Mouse (Mus musculus) intestine, postnatal 0 days (tissue): ENCODE measurements around the gene Lrrc59. TPM values are rescaled to one million over a fixed set of nuclear protein-coding genes. Genes with fewer than 3 reads are reported as not detected.

Source experiments
- ATAC-seq: fragments of 200-750 bp; cut with Nextera tagmentation; 2 replicates; pipeline ENCODE4 v1.8.0; 2017; ENCODE audit warnings: mild to moderate bottlenecking, moderate TSS enrichment, moderate library complexity
- H3K27ac ChIP-seq: fragments of 300-500 bp; sonication (generic); 2 replicates; pipeline ENCODE4 v1.5.1; 2014; ENCODE audit warnings: mild to moderate bottlenecking, low read depth, low read length, moderate library complexity
- H3K27me3 ChIP-seq: fragments of 300-500 bp; sonication (generic); replicated peaks from 2 replicates; pipeline ENCODE4 v1.6.1; 2014; ENCODE audit warnings: low read length, mixed read lengths; ENCODE audit not compliant: control insufficient read depth, insufficient read depth
- H3K36me3 ChIP-seq: fragments of 300-500 bp; sonication (generic); 2 replicates; pipeline ENCODE4 v1.6.1; 2014; ENCODE audit warnings: mild to moderate bottlenecking, moderate library complexity; ENCODE audit not compliant: control insufficient read depth, insufficient read depth
- H3K4me1 ChIP-seq: fragments of 300-500 bp; sonication (generic); replicated peaks from 2 replicates; pipeline ENCODE4 v1.6.1; 2014; ENCODE audit warnings: antibody characterized with exemption, low read length, mixed read lengths; ENCODE audit not compliant: control insufficient read depth, insufficient read depth
- H3K4me2 ChIP-seq: fragments of 300-500 bp; sonication (generic); replicated peaks from 2 replicates; pipeline ENCODE4 v1.6.1; 2014; ENCODE audit warnings: low read depth, mild to moderate bottlenecking, moderate library complexity
- H3K4me3 ChIP-seq: fragments of 300-500 bp; sonication (generic); 2 replicates; pipeline ENCODE4 v1.5.1; 2014; ENCODE audit warnings: low read depth, low read length
- H3K9ac ChIP-seq: fragments of 300-500 bp; sonication (generic); 2 replicates; pipeline ENCODE4 v1.6.1; 2014; ENCODE audit warnings: mild to moderate bottlenecking, low read depth, low read length
- H3K9me3 ChIP-seq: fragments of 300-500 bp; sonication (generic); 2 replicates; pipeline ENCODE4 v1.6.1; 2016; ENCODE audit warnings: mixed run types; ENCODE audit not compliant: control insufficient read depth
- CTCF ChIP-seq: sonication (generic); IDR thresholded peaks from 2 replicates; pipeline ENCODE4 v1.5.1; 2016; ENCODE audit warnings: low read depth, mild to moderate bottlenecking, control low read depth, antibody characterized with exemption, moderate library complexity
- WGBS: fragments of 180-500 bp; shearing (Covaris S2); extraction: QIAGEN DNeasy Blood & Tissue Kit; methylation state at CpG from one replicate; pipeline ENCODE4 v1.1.7; 2014; 5-methylcytosine and 5-hydroxymethylcytosine counted together
- polyA plus RNA-seq: library from polyadenylated mRNA; unstranded; fragments of >200 nt; fragmentation: Nextera tagmentation; extraction: Ambion mirVana; gene quantifications from 2 replicates; pipeline ENCODE4 v1.2.1, GENCODE M21; 2015

Gene Lrrc59
- polyA plus RNA-seq, 1 experiment from 2014 or later, result 172 TPM

- no peaks in the 10 kb centered on the region for H3K36me3 ChIP-seq
- no peaks in the 10 kb centered on the region for H3K4me1 ChIP-seq
- no peak overlapping the region for H3K4me2 ChIP-seq
- no peak overlapping the region for H3K9ac ChIP-seq
- H3K9me3 ChIP-seq, result no peaks in the 10 kb centered on the region
- H3K27ac ChIP-seq, result peak overlapping the region; percentile 4; the same call in 1 of the 2 replicates
- H3K27me3 ChIP-seq, result no peaks in the 10 kb centered on the region
- WGBS, result 37% methylated on average over 4 of the region's 4 CpGs
- no peak overlapping the region for H3K4me3 ChIP-seq
- TF ChIP-seq CTCF, result peak; percentile 42
- ATAC-seq, result peak; percentile 93
Measured at GRCm38 (mm10) chr11:94614603-94615002, 15.0 kb upstream of the Lrrc59 start.

GRCm38 (mm10) chr11:94615494-94615893, 14.1 kb upstream of the Lrrc59 start:
- no peak overlapping the region for H3K27ac ChIP-seq
- ATAC-seq, result no peak
- WGBS, result 34% methylated on average over 4 of the region's 4 CpGs
- no peaks in the 10 kb centered on the region for H3K4me1 ChIP-seq
- H3K4me2 ChIP-seq, result no peak overlapping the region
- H3K4me3 ChIP-seq, result no peak overlapping the region
- no peak for TF ChIP-seq CTCF
- H3K36me3 ChIP-seq, result no peaks in the 10 kb centered on the region
- H3K9ac ChIP-seq, result no peak overlapping the region
- H3K9me3 ChIP-seq, result no peaks in the 10 kb centered on the region
- no peaks in the 10 kb centered on the region for H3K27me3 ChIP-seq

GRCm38 (mm10) chr11:94617646-94618045, 11.9 kb upstream of the Lrrc59 start:
- H3K4me2 ChIP-seq, result no peak overlapping the region
- no peak for ATAC-seq
- TF ChIP-seq CTCF, result no peak

GRCm38 (mm10) chr11:94620766-94621457, 8.7 kb upstream of the Lrrc59 start:
- no peak for TF ChIP-seq CTCF
- Histone ChIP-seq H3K4me3 (no peak overlapping the region), H3K4me1 (no peaks in the 10 kb centered on the region), H3K9me3 (no peaks in the 10 kb centered on the region), H3K27me3 (no peaks in the 10 kb centered on the region), H3K4me2 (no peak overlapping the region), H3K27ac (no peak overlapping the region), H3K36me3 (no peaks in the 10 kb centered on the region), H3K9ac (no peak overlapping the region)
- ATAC-seq, result no peak
- WGBS, result 45% methylated on average over 6 of the region's 6 CpGs

More at GRCm38 (mm10) chr11:94617646-94618045, 11.9 kb upstream of the Lrrc59 start:
- Histone ChIP-seq H3K4me1 (no peaks in the 10 kb centered on the region), H3K27me3 (no peaks in the 10 kb centered on the region), H3K9ac (no peak overlapping the region), H3K9me3 (no peaks in the 10 kb centered on the region), H3K36me3 (no peaks in the 10 kb centered on the region), H3K27ac (no peak overlapping the region), H3K4me3 (no peak overlapping the region)
- WGBS, result 93% methylated on average over 2 of the region's 2 CpGs

- peak; percentile 48 for TF ChIP-seq CTCF
- no peak for ATAC-seq
- Histone ChIP-seq H3K9me3 (no peaks in the 10 kb centered on the region), H3K4me2 (no peak overlapping the region), H3K4me3 (no peak overlapping the region), H3K36me3 (no peaks in the 10 kb centered on the region), H3K27me3 (no peaks in the 10 kb centered on the region), H3K9ac (no peak overlapping the region), H3K27ac (no peak overlapping the region), H3K4me1 (no peaks in the 10 kb centered on the region)
Measured at GRCm38 (mm10) chr11:94621458-94621852, 8.1 kb upstream of the Lrrc59 start.

- Histone ChIP-seq H3K36me3 (no peaks in the 10 kb centered on the region), H3K27me3 (no peaks in the 10 kb centered on the region), H3K4me1 (no peaks in the 10 kb centered on the region), H3K4me3 (no peak overlapping the region), H3K4me2 (no peak overlapping the region), H3K9ac (no peak overlapping the region), H3K27ac (no peak overlapping the region), H3K9me3 (no peaks in the 10 kb centered on the region)
- no peak for ATAC-seq
- WGBS, result 66% methylated on average over 2 of the region's 2 CpGs
- no peak for TF ChIP-seq CTCF
Measured at GRCm38 (mm10) chr11:94622162-94622561, 7.4 kb upstream of the Lrrc59 start.
